Mouse (Mus musculus) olfactory bulb, adult 2 months (tissue): ENCODE measurements at regions not wholly inside any gene's neighbourhood (a gene's known extent, or its start where the extent isn't known, plus 50 kb on each side); places are given as distances from the start of the nearest gene placed in this dataset.

Source experiments
- CTCF ChIP-seq: fragments of 200-500 bp; IDR thresholded peaks from 2 replicates; pipeline ENCODE4 v1.5.1; 2012; ENCODE audit warnings: low read depth, mild to moderate bottlenecking, low read length, moderate library complexity; ENCODE audit not compliant: insufficient read depth
- POLR2A ChIP-seq: fragments of 200-500 bp; IDR thresholded peaks from 2 replicates; pipeline ENCODE4 v1.6.1; 2012; ENCODE audit warnings: mild to moderate bottlenecking, low read depth, low read length, moderate library complexity; ENCODE audit not compliant: insufficient read depth

DNA sequence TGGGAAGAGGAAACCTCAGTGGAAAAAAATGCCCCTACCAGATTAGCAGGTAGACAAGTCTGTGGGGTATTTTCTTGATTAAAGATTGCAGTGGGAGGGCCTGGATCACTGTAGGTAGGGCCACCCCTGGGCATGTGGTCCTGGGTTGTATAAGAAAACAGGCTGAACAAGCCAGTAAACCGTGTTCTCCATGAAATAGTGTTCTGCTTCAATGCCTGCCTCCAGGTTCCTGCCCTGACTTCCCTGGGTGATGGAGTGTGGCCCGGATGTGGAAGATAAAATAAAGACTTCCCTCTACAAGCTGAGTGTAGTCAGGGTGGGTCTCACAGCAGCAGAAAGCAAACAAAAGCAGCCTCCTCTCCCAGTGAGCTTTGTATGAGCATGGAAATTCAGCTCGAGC lies 231.6 kb downstream of the Bcl11b start:
- no peak for TF ChIP-seq CTCF
- TF ChIP-seq POLR2A = no peak
